Mouse (Mus musculus): ENCODE results near the gene Rab31.

The Rab31 gene

GRCm38 (mm10) chr17:65703527-65704391 lies 68.8 kb downstream of the Rab31 start:
- no peak for DNase-seq (ENCODE audit: low spot score in 2 of 2)

GRCm38 (mm10) chr17:65701797-65702566 lies 70.6 kb downstream of the Rab31 start:
- DNase-seq (ENCODE audit: low spot score in 2 of 2): no peak

GRCm38 (mm10) chr17:65701356-65701755 lies 71.2 kb downstream of the Rab31 start:
- no peak for DNase-seq (ENCODE audit: low spot score in 2 of 2)

- DNase-seq (ENCODE audit: low spot score in 2 of 2): no peak
Measured at GRCm38 (mm10) chr17:65700060-65700459, 72.5 kb downstream of the Rab31 start.

- no peak for DNase-seq (ENCODE audit: low spot score in 2 of 2)
Measured at GRCm38 (mm10) chr17:65697791-65698463, 74.6 kb downstream of the Rab31 start.

GRCm38 (mm10) chr17:65696939-65697338 lies 75.6 kb downstream of the Rab31 start:
- DNase-seq (ENCODE audit: low spot score in 2 of 2): no peak

- no peak for DNase-seq (ENCODE audit: low spot score in 2 of 2)
Measured at GRCm38 (mm10) chr17:65692276-65692675, 80.3 kb downstream of the Rab31 start.

GRCm38 (mm10) chr17:65683731-65684130 lies 88.8 kb downstream of the Rab31 start:
- no peak for DNase-seq (ENCODE audit: low spot score in 2 of 2)

GRCm38 (mm10) chr17:65683316-65683715 lies 89.2 kb downstream of the Rab31 start:
- no peak for DNase-seq (ENCODE audit: low spot score in 2 of 2)

- no peak for DNase-seq (ENCODE audit: low spot score in 2 of 2)
Measured at GRCm38 (mm10) chr17:65682071-65682680, 90.4 kb downstream of the Rab31 start.

GRCm38 (mm10) chr17:65681516-65681915 lies 91.0 kb downstream of the Rab31 start:
- no peak for DNase-seq (ENCODE audit: low spot score in 2 of 2)

- DNase-seq (ENCODE audit: low spot score in 2 of 2): no peak
Measured at GRCm38 (mm10) chr17:65680801-65681412, 91.6 kb downstream of the Rab31 start.

GRCm38 (mm10) chr17:65679806-65680446 lies 92.6 kb downstream of the Rab31 start:
- no peak for DNase-seq (ENCODE audit: low spot score in 2 of 2)

- DNase-seq (ENCODE audit: low spot score in 2 of 2): no peak
Measured at GRCm38 (mm10) chr17:65677742-65678141, 94.8 kb downstream of the Rab31 start.

- no peak for DNase-seq (ENCODE audit: low spot score in 2 of 2)
Measured at GRCm38 (mm10) chr17:65676536-65676935, 96.0 kb downstream of the Rab31 start.

GRCm38 (mm10) chr17:65675985-65676384 lies 96.6 kb downstream of the Rab31 start:
- DNase-seq (ENCODE audit: low spot score in 2 of 2): no peak

GRCm38 (mm10) chr17:65674710-65675171 lies 97.8 kb downstream of the Rab31 start:
- no peak for DNase-seq (ENCODE audit: low spot score in 2 of 2)

- DNase-seq (ENCODE audit: low spot score in 2 of 2): no peak
Measured at GRCm38 (mm10) chr17:65672926-65673325, 99.6 kb downstream of the Rab31 start.

GRCm38 (mm10) chr17:65669061-65669460 lies 103.5 kb downstream of the Rab31 start:
- DNase-seq (ENCODE audit: low spot score in 2 of 2): no peak

GRCm38 (mm10) chr17:65667792-65668191 lies 104.8 kb downstream of the Rab31 start:
- DNase-seq (ENCODE audit: low spot score in 2 of 2): no peak
